Mouse (Mus musculus) hindbrain, embryonic 14.5 days (tissue): ENCODE data around the gene Dctn2. TPM values are rescaled to one million over a fixed set of nuclear protein-coding genes. Genes with fewer than 3 reads are reported as not detected.

ENCODE experiments used
- ATAC-seq: fragments of 200-750 bp; cut with Nextera tagmentation; 2 replicates; pipeline ENCODE4 v1.8.0; 2017; ENCODE audit warnings: moderate number of reproducible peaks, mild to moderate bottlenecking, moderate TSS enrichment, moderate library complexity; ENCODE audit not compliant: low FRiP score
- DNase-seq: peaks from one replicate; pipeline ENCODE4 v3.0.0-alpha.2; 2015; ENCODE audit warnings: low spot score
- H3K27ac ChIP-seq: fragments of 300-500 bp; sonication (generic); 2 replicates; pipeline ENCODE4 v1.5.1; 2014; ENCODE audit warnings: mild to moderate bottlenecking, moderate library complexity
- H3K27me3 ChIP-seq: fragments of 300-500 bp; sonication (generic); 2 replicates; pipeline ENCODE4 v1.6.1; 2014; ENCODE audit warnings: mild to moderate bottlenecking, low read length, mixed read lengths; ENCODE audit not compliant: control insufficient read depth, insufficient read depth
- H3K36me3 ChIP-seq: fragments of 300-500 bp; sonication (generic); replicated peaks from 2 replicates; pipeline ENCODE4 v1.6.1; 2014; ENCODE audit not compliant: control insufficient read depth, insufficient read depth
- H3K4me1 ChIP-seq: fragments of 300-500 bp; sonication (generic); replicated peaks from 2 replicates; pipeline ENCODE4 v1.6.1; 2014; ENCODE audit warnings: antibody characterized with exemption, low read length, mixed read lengths; ENCODE audit not compliant: control insufficient read depth, insufficient read depth
- H3K4me2 ChIP-seq: fragments of 300-500 bp; sonication (generic); replicated peaks from 2 replicates; pipeline ENCODE4 v1.6.1; 2014; ENCODE audit warnings: mild to moderate bottlenecking, moderate library complexity
- H3K4me3 ChIP-seq: fragments of 300-500 bp; sonication (generic); replicated peaks from 2 replicates; pipeline ENCODE4 v1.5.1; 2014; ENCODE audit warnings: mild to moderate bottlenecking, low read length
- H3K9ac ChIP-seq: fragments of 300-500 bp; sonication (generic); 2 replicates; pipeline ENCODE4 v1.6.1; 2014
- H3K9me3 ChIP-seq: fragments of 300-500 bp; sonication (generic); 2 replicates; pipeline ENCODE4 v1.6.1; 2016; ENCODE audit warnings: low read length; ENCODE audit not compliant: control insufficient read depth
- WGBS: fragments of 180-500 bp; shearing (Covaris S2); extraction: QIAGEN DNeasy Blood & Tissue Kit; methylation state at CpG from one replicate; pipeline ENCODE4 v1.1.7; 2014; 5-methylcytosine and 5-hydroxymethylcytosine counted together
- polyA plus RNA-seq: library from polyadenylated mRNA; unstranded; fragments of >200 nt; fragmentation: Nextera tagmentation; extraction: Ambion mirVana; gene quantifications from 2 replicates; pipeline ENCODE4 v1.2.1, GENCODE M21; 2014

The Dctn2 gene
- polyA plus RNA-seq, 1 experiment from 2014 or later = 281 TPM

DNA sequence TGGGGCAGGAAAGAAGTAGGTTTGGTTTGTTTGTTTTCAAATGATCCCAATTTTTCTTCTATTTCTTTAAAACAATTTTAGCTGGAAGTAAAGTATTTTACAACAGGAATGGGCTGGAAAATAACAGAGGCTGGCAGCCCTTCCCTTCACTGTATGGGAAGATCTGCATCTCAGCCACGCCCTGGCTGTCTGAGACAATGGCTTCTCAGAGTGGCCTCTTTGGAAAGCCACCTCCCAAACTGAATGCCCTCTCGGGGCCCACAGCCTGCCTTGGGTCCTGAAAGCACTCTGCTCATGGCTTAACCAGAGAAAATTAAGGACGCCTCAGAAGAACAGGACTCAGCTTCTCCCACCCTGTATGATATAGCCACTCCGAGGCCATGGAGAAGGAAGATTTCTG, 3.7 kb downstream of the Dctn2 start:
- Histone ChIP-seq H3K27me3 (no peaks in the 10 kb centered on the region), H3K4me1 (peaks cover 28% of the 10 kb centered on the region), H3K27ac (peak overlapping the region; percentile 21; the same call in 1 of the 2 replicates), H3K9me3 (no peaks in the 10 kb centered on the region), H3K4me3 (no peak overlapping the region), H3K4me2 (no peak overlapping the region), H3K9ac (peak overlapping the region; percentile 9; the same call in 1 of the 2 replicates), H3K36me3 (peaks cover 62% of the 10 kb centered on the region)
- no peak for DNase-seq
- ATAC-seq = no peak
- WGBS = 70% methylated on average over 4 of the region's 4 CpGs

DNA sequence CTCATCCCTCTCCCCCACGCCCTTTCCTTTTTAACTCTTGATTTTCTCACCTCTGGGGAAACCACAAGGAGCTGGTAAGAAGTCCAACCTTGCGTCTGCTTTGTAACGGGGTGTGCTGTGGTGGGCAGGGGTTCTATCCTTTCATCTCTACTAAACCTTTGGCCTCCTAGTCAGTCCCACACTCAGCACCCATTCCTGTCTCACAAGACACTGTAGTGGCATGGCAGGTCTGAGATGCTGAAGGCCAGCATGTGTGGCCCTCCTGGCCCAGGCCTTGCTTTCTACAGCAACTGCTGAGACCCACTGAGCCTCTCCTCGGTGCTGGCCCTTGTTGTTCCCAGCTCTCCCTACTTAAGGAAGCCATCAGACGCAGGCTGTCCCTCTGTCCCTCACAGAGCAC, 6.2 kb downstream of the Dctn2 start:
- peaks cover 87% of the 10 kb centered on the region for H3K36me3 ChIP-seq
- peaks cover 17% of the 10 kb centered on the region for H3K4me1 ChIP-seq
- no peak overlapping the region for H3K4me2 ChIP-seq
- H3K4me3 ChIP-seq = no peak overlapping the region
- no peaks in the 10 kb centered on the region for H3K9me3 ChIP-seq
- DNase-seq = no peak
- no peak overlapping the region for H3K9ac ChIP-seq
- no peak overlapping the region for H3K27ac ChIP-seq
- 89% methylated on average over 5 of the region's 5 CpGs for WGBS
- no peaks in the 10 kb centered on the region for H3K27me3 ChIP-seq
- no peak for ATAC-seq

DNA sequence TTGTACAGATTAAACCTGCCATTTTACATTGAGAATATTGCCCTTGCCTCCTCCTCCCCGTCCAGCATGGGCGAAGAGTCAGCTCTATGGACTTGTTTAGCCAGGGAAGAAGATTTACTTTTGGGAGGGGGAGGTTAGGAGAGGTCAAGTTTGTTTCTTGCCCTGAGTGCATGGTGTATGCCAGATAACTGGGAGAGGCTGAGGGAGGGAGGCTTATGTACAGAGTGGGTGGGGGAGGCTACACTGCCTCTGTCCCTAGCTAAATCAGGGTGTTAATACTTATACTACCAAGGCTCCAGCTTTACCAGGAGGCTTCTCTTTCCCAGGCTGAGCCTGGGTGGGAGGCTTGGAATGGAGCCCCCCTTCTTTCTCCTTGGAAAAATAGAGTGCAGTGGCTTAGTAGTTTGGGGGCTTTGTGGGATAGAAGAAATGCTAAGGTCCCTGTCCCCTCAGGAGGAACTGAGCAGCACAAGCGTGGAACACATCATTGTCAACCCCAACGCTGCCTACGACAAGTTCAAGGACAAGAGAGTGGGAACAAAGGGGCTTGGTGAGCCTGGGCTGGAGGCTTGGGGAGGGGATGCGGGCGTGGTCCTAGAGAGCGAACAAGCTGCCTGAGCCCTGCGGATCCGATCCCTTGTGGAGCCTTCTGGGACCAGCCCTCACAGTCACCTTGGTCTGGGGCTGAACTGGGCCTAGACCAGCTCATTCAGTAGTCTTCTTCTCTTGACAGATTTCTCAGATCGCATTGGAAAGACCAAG, 8.3 kb downstream of the Dctn2 start:
- Histone ChIP-seq H3K4me2 (no peak overlapping the region), H3K27ac (no peak overlapping the region), H3K9ac (no peak overlapping the region), H3K4me1 (no peaks in the 10 kb centered on the region), H3K36me3 (peaks cover 96% of the 10 kb centered on the region), H3K9me3 (no peaks in the 10 kb centered on the region), H3K27me3 (no peaks in the 10 kb centered on the region), H3K4me3 (no peak overlapping the region)
- DNase-seq (no peak), ATAC-seq (no peak)
- WGBS = 91% methylated on average over 11 of the region's 11 CpGs

DNA sequence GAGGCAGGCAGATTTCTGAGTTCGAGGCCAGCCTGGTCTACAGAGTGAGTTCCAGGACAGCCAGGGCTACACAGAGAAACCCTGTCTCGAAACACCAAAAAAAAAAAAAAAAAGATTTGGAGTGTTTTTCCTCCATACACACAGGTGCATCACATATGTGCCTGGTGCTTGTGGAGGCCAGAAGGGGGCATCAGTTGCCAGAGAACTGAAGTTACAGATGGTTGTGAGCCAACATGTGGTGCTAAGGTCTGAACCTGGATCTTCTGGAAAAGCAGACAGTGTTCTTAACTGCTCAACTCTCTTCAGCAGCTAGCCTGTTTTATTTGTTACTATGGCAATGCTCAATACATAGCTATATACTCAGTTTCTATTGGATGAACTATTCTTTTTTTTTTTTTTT, 13.6 kb downstream of the Dctn2 start:
- no peak for DNase-seq
- H3K9me3 ChIP-seq = no peaks in the 10 kb centered on the region

DNA sequence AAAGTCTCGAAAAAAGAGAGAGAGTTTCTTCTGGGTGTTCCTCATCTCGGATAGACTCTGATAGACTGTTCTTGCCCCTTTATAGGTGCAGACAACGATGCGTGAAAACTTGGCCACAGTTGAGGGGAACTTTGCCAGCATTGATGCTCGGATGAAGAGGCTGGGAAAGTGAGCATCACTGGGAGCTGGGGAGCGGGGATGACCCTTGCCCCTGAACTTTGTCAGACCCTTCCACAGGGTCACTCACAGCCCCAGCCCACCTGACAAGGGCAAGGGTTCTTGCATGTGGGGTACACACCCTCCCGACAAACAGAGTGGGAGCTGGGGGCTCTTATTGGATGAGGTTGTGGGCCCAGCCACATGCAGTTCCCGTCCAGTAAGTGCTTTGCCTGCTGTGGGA, 15.1 kb downstream of the Dctn2 start:
- ATAC-seq (no peak), DNase-seq (no peak)
- Histone ChIP-seq H3K27me3 (no peaks in the 10 kb centered on the region), H3K4me2 (no peak overlapping the region), H3K9ac (no peak overlapping the region), H3K27ac (no peak overlapping the region), H3K36me3 (peaks cover 100% of the 10 kb centered on the region), H3K4me3 (no peak overlapping the region), H3K9me3 (no peaks in the 10 kb centered on the region), H3K4me1 (peaks cover 3% of the 10 kb centered on the region; the same call in 1 of the 2 replicates)
- WGBS = 90% methylated on average over 8 of the region's 8 CpGs

More for the DNA sequence above, 13.6 kb downstream of the Dctn2 start:
- Histone ChIP-seq H3K4me1 (no peaks in the 10 kb centered on the region), H3K36me3 (peaks cover 100% of the 10 kb centered on the region), H3K27ac (no peak overlapping the region), H3K4me2 (no peak overlapping the region), H3K9ac (no peak overlapping the region), H3K4me3 (no peak overlapping the region), H3K27me3 (no peaks in the 10 kb centered on the region)
- no CpG with 5 or more reads among the region's 2 CpGs for WGBS
- no peak for ATAC-seq

DNA sequence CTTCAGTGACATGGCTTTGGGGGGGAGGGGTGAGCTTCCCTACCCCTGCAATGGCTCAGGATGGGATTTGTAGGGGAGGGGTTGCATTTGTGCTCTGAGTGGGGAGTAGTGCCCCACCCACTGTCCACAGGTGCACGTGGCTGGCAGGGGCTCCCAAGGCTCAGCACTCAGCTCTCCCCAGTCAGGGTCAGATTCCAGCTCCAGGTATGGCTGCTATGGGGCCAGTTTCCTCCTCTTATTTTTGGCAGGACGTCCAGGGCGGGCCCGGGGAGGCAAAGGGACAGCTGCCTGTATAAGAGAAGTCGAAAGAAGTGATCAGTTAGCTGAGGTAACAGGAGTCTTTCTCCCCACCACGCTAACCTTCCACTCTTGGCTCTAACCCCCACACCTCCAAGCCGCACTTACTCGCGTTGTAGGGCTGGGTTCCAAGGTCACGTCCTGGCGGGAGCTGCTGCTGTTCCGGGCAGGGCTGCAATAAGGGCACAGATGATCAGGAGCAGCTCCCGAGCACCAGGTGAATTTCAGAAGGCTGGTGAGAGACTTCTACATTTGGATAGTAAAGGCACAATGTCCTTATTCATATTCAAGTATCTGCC, 16.6 kb downstream of the Dctn2 start:
- Histone ChIP-seq H3K36me3 (peaks cover 98% of the 10 kb centered on the region), H3K4me1 (peaks cover 17% of the 10 kb centered on the region), H3K9ac (no peak overlapping the region), H3K4me3 (no peak overlapping the region), H3K4me2 (no peak overlapping the region), H3K27ac (no peak overlapping the region), H3K27me3 (no peaks in the 10 kb centered on the region), H3K9me3 (no peaks in the 10 kb centered on the region)
- DNase-seq = no peak
- 91% methylated on average over 13 of the region's 13 CpGs for WGBS
- no peak for ATAC-seq

DNA sequence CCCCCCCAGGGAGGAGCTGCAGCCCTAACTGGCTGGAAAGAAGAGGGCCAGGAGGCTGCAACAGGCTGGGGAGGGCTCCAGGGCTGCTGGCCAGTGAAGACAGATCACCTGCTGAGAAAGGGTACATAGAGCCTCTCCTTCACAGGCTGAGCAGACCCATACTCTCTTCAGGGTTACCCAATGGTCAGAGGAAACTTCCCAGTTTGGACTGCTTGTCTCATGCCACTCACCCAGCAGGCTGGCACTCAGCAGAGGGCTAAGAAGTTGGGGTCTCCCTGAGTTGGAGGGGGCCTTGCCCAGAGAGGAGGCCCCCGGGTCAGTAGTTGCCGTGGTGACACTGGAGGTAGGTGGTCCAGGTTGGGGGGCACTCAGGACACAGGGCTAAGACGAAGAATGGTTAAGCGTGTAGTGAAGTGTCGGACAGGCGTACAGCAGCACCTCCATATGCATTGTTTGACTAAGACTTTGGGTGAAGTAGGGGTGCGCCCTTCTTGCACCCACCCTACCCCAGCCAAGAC, 18.0 kb downstream of the Dctn2 start:
- DNase-seq = no peak
- WGBS = 80% methylated on average over 7 of the region's 7 CpGs
- Histone ChIP-seq H3K27me3 (no peaks in the 10 kb centered on the region), H3K9me3 (no peaks in the 10 kb centered on the region), H3K4me1 (peaks cover 24% of the 10 kb centered on the region), H3K9ac (no peak overlapping the region; the same call in 1 of the 2 replicates), H3K27ac (no peak overlapping the region), H3K4me3 (no peak overlapping the region), H3K36me3 (peaks cover 84% of the 10 kb centered on the region), H3K4me2 (no peak overlapping the region)
- ATAC-seq = no peak

DNA sequence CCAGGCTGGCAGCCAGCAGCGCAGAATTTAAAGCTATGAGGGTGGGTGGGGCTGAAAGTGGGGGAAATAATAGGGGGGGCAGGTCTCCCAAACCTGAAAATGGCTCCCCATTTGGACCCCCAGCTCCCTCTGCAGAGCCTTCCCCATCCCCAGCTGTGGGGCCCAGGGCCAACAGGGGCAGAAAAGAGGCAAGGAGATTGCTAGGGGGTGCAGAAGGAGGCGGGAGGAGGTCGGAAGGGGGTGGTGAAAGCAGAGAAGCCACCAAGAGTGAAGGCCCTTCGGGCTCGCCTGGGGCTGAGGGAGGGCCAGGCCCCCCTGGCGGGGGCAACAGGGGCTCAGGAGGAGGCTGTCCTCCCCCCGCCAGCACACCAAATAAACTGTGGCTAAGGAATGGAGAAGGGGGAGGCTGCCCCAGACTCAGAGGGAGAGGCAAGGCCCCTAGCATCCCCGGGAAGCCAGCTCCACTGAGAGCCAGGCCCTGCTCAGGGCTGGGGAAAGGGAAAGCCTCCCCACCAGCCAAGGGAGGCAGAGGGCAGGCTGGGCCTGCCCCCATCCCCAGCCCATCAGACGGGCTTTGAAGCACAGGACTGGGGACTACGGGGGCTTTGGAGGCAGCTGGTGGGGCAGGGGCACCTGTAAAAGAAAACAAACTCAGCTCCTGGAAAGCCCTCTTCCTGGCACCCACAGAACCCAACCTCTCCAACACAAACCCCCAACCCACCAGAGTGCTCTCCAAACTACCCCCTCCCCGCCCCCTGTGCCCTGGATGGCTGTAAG, 18.7 kb downstream of the Dctn2 start:
- no peak for DNase-seq
- Histone ChIP-seq H3K4me3 (no peak overlapping the region), H3K4me2 (no peak overlapping the region), H3K27ac (no peak overlapping the region), H3K4me1 (peaks cover 32% of the 10 kb centered on the region), H3K36me3 (peaks cover 76% of the 10 kb centered on the region), H3K9me3 (no peaks in the 10 kb centered on the region), H3K27me3 (no peaks in the 10 kb centered on the region), H3K9ac (no peak overlapping the region)
- no peak for ATAC-seq
- 77% methylated on average over 11 of the region's 11 CpGs for WGBS

DNA sequence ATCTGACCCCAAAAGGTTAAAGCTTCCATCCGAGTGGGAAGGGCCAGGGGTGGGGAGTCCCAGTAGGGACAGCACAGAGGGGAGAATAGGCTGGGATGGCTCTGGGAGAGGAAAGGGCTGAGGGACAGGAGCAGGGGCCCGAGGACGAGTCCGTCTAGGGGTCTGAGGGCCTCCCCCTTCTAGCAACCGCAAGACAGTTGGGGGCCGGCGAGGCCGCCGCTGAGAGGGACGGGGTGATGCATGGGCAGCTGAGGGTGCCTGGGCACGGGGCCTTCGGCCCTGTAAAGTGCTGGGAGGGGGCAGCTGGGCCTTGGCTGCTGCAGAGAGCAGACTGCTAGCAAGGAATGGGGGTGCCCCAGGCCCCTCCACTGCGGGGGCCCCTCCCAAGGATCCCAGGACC, 19.5 kb downstream of the Dctn2 start:
- ATAC-seq = no peak
- Histone ChIP-seq H3K27ac (no peak overlapping the region), H3K4me1 (peaks cover 33% of the 10 kb centered on the region), H3K4me2 (no peak overlapping the region), H3K27me3 (no peaks in the 10 kb centered on the region), H3K36me3 (peaks cover 69% of the 10 kb centered on the region), H3K9ac (0 out of 2 replicates have a peak overlapping the region, but pooled peaks have one; percentile 24), H3K4me3 (no peak overlapping the region), H3K9me3 (no peaks in the 10 kb centered on the region)
- DNase-seq = no peak
- WGBS = 72% methylated on average over 12 of the region's 13 CpGs
